Mouse (Mus musculus) cerebellum, adult 2 months (tissue): Measurements from ENCODE around the gene Nek6.

Experiments used
- CTCF ChIP-seq: fragments of 200-500 bp; IDR thresholded peaks from 2 replicates; pipeline ENCODE4 v1.5.1; 2011; ENCODE audit warnings: low read depth, mild to moderate bottlenecking, control low read depth, low read length, moderate library complexity, borderline replicate concordance; ENCODE audit not compliant: insufficient read depth
- POLR2A ChIP-seq: fragments of 200-500 bp; IDR thresholded peaks from 2 replicates; pipeline ENCODE4 v1.6.1; 2011; ENCODE audit warnings: low read length, control low read depth, borderline replicate concordance; ENCODE audit not compliant: insufficient read depth

GRCm38 (mm10) chr2:38584514-38585378 is 73.3 kb downstream of the Nek6 start:
- TF ChIP-seq CTCF (peak; percentile 15; the same call in 1 of the 2 replicates), POLR2A (no peak)
